Mouse (Mus musculus) CH12.LX (cell line): ENCODE measurements around the gene Sppl2b. TPM values are rescaled to one million over a fixed set of nuclear protein-coding genes. Genes with fewer than 3 reads are reported as not detected.

Source experiments
- polyA plus RNA-seq: library from polyadenylated mRNA; unstranded; fragments of >175 nt; gene quantifications from 2 replicates; pipeline ENCODE4 v1.2.1, GENCODE M21; 2012; ENCODE audit warnings: low read depth; ENCODE audit not compliant: insufficient read length
- total RNA-seq, 2 experiments: library from RNA; depleted of rRNA; stranded (reverse); fragments of 300-350 nt in 1 of 2; fragments of >200 nt in 1 of 2; gene quantifications; 2 replicates each; pipeline ENCODE4 v1.2.3; 2012 to 2014

Gene Sppl2b
- total and polyA plus RNA-seq, 3 experiments: 13.8 to 24.1 (median 19.0) TPM

Other genes with a start within 250 kb of the Sppl2b start
Only the 20 nearest of the 25 such genes appear.
- 19.3 and 26.2 TPM in 2 replicates for gene Btbd2, start 198.2 kb upstream of the Sppl2b start, total RNA-seq (2012; rRNA removed)
- gene Btbd2, start 198.2 kb upstream of the Sppl2b start, total RNA-seq (2014; rRNA removed): 10.0 and 11.1 TPM in 2 replicates
- 18.8 and 19.4 TPM in 2 replicates for gene Btbd2, start 198.2 kb upstream of the Sppl2b start, polyA plus RNA-seq
- 91.5 and 110 TPM in 2 replicates for gene Mknk2, start 177.2 kb upstream of the Sppl2b start, total RNA-seq (2012; rRNA removed)
- gene Mknk2, start 177.2 kb upstream of the Sppl2b start, total RNA-seq (2014; rRNA removed): 121 and 138 TPM in 2 replicates
- gene Mknk2, start 177.2 kb upstream of the Sppl2b start, polyA plus RNA-seq: 175 and 199 TPM in 2 replicates
- 56.9 and 71.7 TPM in 2 replicates for gene Mob3a, start 153.3 kb upstream of the Sppl2b start, total RNA-seq (2012; rRNA removed)
- gene Mob3a, start 153.3 kb upstream of the Sppl2b start, total RNA-seq (2014; rRNA removed): 65.2 and 71.4 TPM in 2 replicates
- gene Mob3a, start 153.3 kb upstream of the Sppl2b start, polyA plus RNA-seq: 75.0 and 84.2 TPM in 2 replicates
- 8.1 and 9.6 TPM in 2 replicates for gene Izumo4, start 153.1 kb upstream of the Sppl2b start, total RNA-seq (2012; rRNA removed)
- 2.7 and 4.3 TPM in 2 replicates for gene Izumo4, start 153.1 kb upstream of the Sppl2b start, total RNA-seq (2014; rRNA removed)
- gene Izumo4, start 153.1 kb upstream of the Sppl2b start, polyA plus RNA-seq: 5.9 TPM in 2 replicates
- gene Ap3d1, start 113.0 kb upstream of the Sppl2b start, total RNA-seq (2012; rRNA removed): 48.1 and 49.4 TPM in 2 replicates
- gene Ap3d1, start 113.0 kb upstream of the Sppl2b start, total RNA-seq (2014; rRNA removed): 24.2 and 28.4 TPM in 2 replicates
- 46.5 and 57.0 TPM in 2 replicates for gene Ap3d1, start 113.0 kb upstream of the Sppl2b start, polyA plus RNA-seq
- 13.3 and 15.5 TPM in 2 replicates for gene Dot1l, start 100.1 kb upstream of the Sppl2b start, total RNA-seq (2012; rRNA removed)
- gene Dot1l, start 100.1 kb upstream of the Sppl2b start, total RNA-seq (2014; rRNA removed): 2.7 and 3.3 TPM in 2 replicates
- gene Dot1l, start 100.1 kb upstream of the Sppl2b start, polyA plus RNA-seq: 30.9 and 43.8 TPM in 2 replicates
- 29.0 and 36.5 TPM in 2 replicates for gene Sf3a2, start 57.1 kb upstream of the Sppl2b start, total RNA-seq (2012; rRNA removed)
- gene Sf3a2, start 57.1 kb upstream of the Sppl2b start, total RNA-seq (2014; rRNA removed): 7.8 and 12.4 TPM in 2 replicates
- 136 and 153 TPM in 2 replicates for gene Sf3a2, start 57.1 kb upstream of the Sppl2b start, polyA plus RNA-seq
- gene Plekhj1, start 56.6 kb upstream of the Sppl2b start, total RNA-seq (2012; rRNA removed): 63.8 and 81.8 TPM in 2 replicates
- gene Plekhj1, start 56.6 kb upstream of the Sppl2b start, total RNA-seq (2014; rRNA removed): 51.5 and 63.4 TPM in 2 replicates
- 119 and 123 TPM in 2 replicates for gene Plekhj1, start 56.6 kb upstream of the Sppl2b start, polyA plus RNA-seq
- 0.59 and 0.71 TPM in 2 replicates for gene Amh, start 50.0 kb upstream of the Sppl2b start, total RNA-seq (2012; rRNA removed)
- gene Amh, start 50.0 kb upstream of the Sppl2b start, total RNA-seq (2014; rRNA removed): 0.43 TPM in 1 of 2 replicates, not detected in the other
- 0.78 and 1.1 TPM in 2 replicates for gene Amh, start 50.0 kb upstream of the Sppl2b start, polyA plus RNA-seq
- gene Jsrp1, start 41.8 kb upstream of the Sppl2b start, total RNA-seq (2012; rRNA removed): 0.34 and 0.72 TPM in 2 replicates
- 0.30 and 0.35 TPM in 2 replicates for gene Jsrp1, start 41.8 kb upstream of the Sppl2b start, total RNA-seq (2014; rRNA removed)
- gene Jsrp1, start 41.8 kb upstream of the Sppl2b start, polyA plus RNA-seq: 0.95 and 1.1 TPM in 2 replicates
- 899 and 966 TPM in 2 replicates for gene Oaz1, start 28.6 kb upstream of the Sppl2b start, total RNA-seq (2012; rRNA removed)
- gene Oaz1, start 28.6 kb upstream of the Sppl2b start, total RNA-seq (2014; rRNA removed): 792 and 1,081 TPM in 2 replicates
- gene Oaz1, start 28.6 kb upstream of the Sppl2b start, polyA plus RNA-seq: 646 and 664 TPM in 2 replicates
- 0.08 and 0.21 TPM in 2 replicates for gene Lingo3, start 11.2 kb upstream of the Sppl2b start, total RNA-seq (2012; rRNA removed)
- gene Lingo3, start 11.2 kb upstream of the Sppl2b start, total RNA-seq (2014; rRNA removed): not detected in 2 replicates
- not detected in 2 replicates for gene Lingo3, start 11.2 kb upstream of the Sppl2b start, polyA plus RNA-seq
- 374 and 409 TPM in 2 replicates for gene Lsm7, start 66 bp upstream of the Sppl2b start, total RNA-seq (2012; rRNA removed)
- gene Lsm7, start 66 bp upstream of the Sppl2b start, total RNA-seq (2014; rRNA removed): 411 and 435 TPM in 2 replicates
- 171 and 198 TPM in 2 replicates for gene Lsm7, start 66 bp upstream of the Sppl2b start, polyA plus RNA-seq
- gene Tmprss9, start 16.6 kb downstream of the Sppl2b start, total RNA-seq (2012; rRNA removed): 0.04 TPM in 1 of 2 replicates, not detected in the other
- gene Tmprss9, start 16.6 kb downstream of the Sppl2b start, total RNA-seq (2014; rRNA removed): not detected in 2 replicates
- 0.07 TPM in 1 of 2 replicates, not detected in the other for gene Tmprss9, start 16.6 kb downstream of the Sppl2b start, polyA plus RNA-seq
- 279 and 313 TPM in 2 replicates for gene Timm13, start 45.7 kb downstream of the Sppl2b start, total RNA-seq (2012; rRNA removed)
- gene Timm13, start 45.7 kb downstream of the Sppl2b start, total RNA-seq (2014; rRNA removed): 137 and 139 TPM in 2 replicates
- 292 and 344 TPM in 2 replicates for gene Timm13, start 45.7 kb downstream of the Sppl2b start, polyA plus RNA-seq
- 23.6 and 25.8 TPM in 2 replicates for gene Lmnb2, start 63.0 kb downstream of the Sppl2b start, total RNA-seq (2012; rRNA removed)
- gene Lmnb2, start 63.0 kb downstream of the Sppl2b start, total RNA-seq (2014; rRNA removed): 22.2 and 23.7 TPM in 2 replicates
- gene Lmnb2, start 63.0 kb downstream of the Sppl2b start, polyA plus RNA-seq: 20.7 and 23.6 TPM in 2 replicates
- gene Gadd45b, start 74.8 kb downstream of the Sppl2b start, total RNA-seq (2012; rRNA removed): 36.2 and 52.5 TPM in 2 replicates
- gene Gadd45b, start 74.8 kb downstream of the Sppl2b start, total RNA-seq (2014; rRNA removed): 19.3 and 24.4 TPM in 2 replicates
- gene Gadd45b, start 74.8 kb downstream of the Sppl2b start, polyA plus RNA-seq: 14.9 and 16.4 TPM in 2 replicates
- gene Gng7, start 159.7 kb downstream of the Sppl2b start, total RNA-seq (2012; rRNA removed): 0.46 and 0.47 TPM in 2 replicates
- gene Gng7, start 159.7 kb downstream of the Sppl2b start, total RNA-seq (2014; rRNA removed): not detected in 2 replicates
- gene Gng7, start 159.7 kb downstream of the Sppl2b start, polyA plus RNA-seq: 0.24 and 0.68 TPM in 2 replicates
- not detected in 2 replicates for gene Diras1, start 170.4 kb downstream of the Sppl2b start, total RNA-seq (2012; rRNA removed)
- gene Diras1, start 170.4 kb downstream of the Sppl2b start, total RNA-seq (2014; rRNA removed): not detected in 2 replicates
- not detected in 2 replicates for gene Diras1, start 170.4 kb downstream of the Sppl2b start, polyA plus RNA-seq
- 6.3 and 7.2 TPM in 2 replicates for gene Slc39a3, start 182.2 kb downstream of the Sppl2b start, total RNA-seq (2012; rRNA removed)
- 3.5 and 3.9 TPM in 2 replicates for gene Slc39a3, start 182.2 kb downstream of the Sppl2b start, total RNA-seq (2014; rRNA removed)
- gene Slc39a3, start 182.2 kb downstream of the Sppl2b start, polyA plus RNA-seq: 4.2 and 4.3 TPM in 2 replicates